Mouse (Mus musculus): ENCODE data around the gene Dnajb8. TPM values are rescaled to one million over a fixed set of nuclear protein-coding genes. Genes with fewer than 3 reads are reported as not detected.

Gene Dnajb8
- total RNA-seq (2015; ENCODE audit: low replicate concordance) (not detected in 2 replicates), total RNA-seq (2017; ENCODE audit: low replicate concordance) (not detected in 2 replicates)

GRCm38 (mm10) chr6:88221968-88222367 is at the start of gene Dnajb8:
Gene Dnajb8, plus strand, starts transcription at chr6:88222268.
- ATAC-seq (replicated peaks; ENCODE audit: low FRiP score, poor library complexity, severe bottlenecking), result no peak

GRCm38 (mm10) chr6:88174191-88174590 is 47.9 kb upstream of the Dnajb8 start:
- ATAC-seq (replicated peaks; ENCODE audit: low FRiP score, poor library complexity, severe bottlenecking), result no peak

- ATAC-seq (replicated peaks; ENCODE audit: low FRiP score, poor library complexity, severe bottlenecking), result no peak
Observed at GRCm38 (mm10) chr6:88174676-88175075, 47.4 kb upstream of the Dnajb8 start.

GRCm38 (mm10) chr6:88184671-88185070 is 37.4 kb upstream of the Dnajb8 start:
- ATAC-seq (replicated peaks; ENCODE audit: low FRiP score, poor library complexity, severe bottlenecking), result no peak

GRCm38 (mm10) chr6:88188148-88188547 is 33.9 kb upstream of the Dnajb8 start:
- ATAC-seq (replicated peaks; ENCODE audit: low FRiP score, poor library complexity, severe bottlenecking), result no peak

GRCm38 (mm10) chr6:88189312-88190042 is 32.6 kb upstream of the Dnajb8 start:
- peak; percentile 43; the same call in 1 of the 2 replicates for ATAC-seq (replicated peaks; ENCODE audit: low FRiP score, poor library complexity, severe bottlenecking)

GRCm38 (mm10) chr6:88190043-88190309 is 32.1 kb upstream of the Dnajb8 start:
- no peak for ATAC-seq (replicated peaks; ENCODE audit: low FRiP score, poor library complexity, severe bottlenecking)

GRCm38 (mm10) chr6:88190310-88191023 is 31.6 kb upstream of the Dnajb8 start:
- no peak for ATAC-seq (replicated peaks; ENCODE audit: low FRiP score, poor library complexity, severe bottlenecking)

GRCm38 (mm10) chr6:88191024-88191365 is 31.1 kb upstream of the Dnajb8 start:
- ATAC-seq (replicated peaks; ENCODE audit: low FRiP score, poor library complexity, severe bottlenecking), result no peak

GRCm38 (mm10) chr6:88191411-88192070 is 30.5 kb upstream of the Dnajb8 start:
- ATAC-seq (replicated peaks; ENCODE audit: low FRiP score, poor library complexity, severe bottlenecking), result no peak

GRCm38 (mm10) chr6:88192756-88193155 is 29.3 kb upstream of the Dnajb8 start:
- ATAC-seq (replicated peaks; ENCODE audit: low FRiP score, poor library complexity, severe bottlenecking), result no peak

GRCm38 (mm10) chr6:88193433-88194052 is 28.5 kb upstream of the Dnajb8 start, which contains the start of gene Gata2:
Gene Gata2, plus strand, starts transcription at chr6:88193891.
- no peak for ATAC-seq (replicated peaks; ENCODE audit: low FRiP score, poor library complexity, severe bottlenecking)

- no peak for ATAC-seq (replicated peaks; ENCODE audit: low FRiP score, poor library complexity, severe bottlenecking)
Observed at GRCm38 (mm10) chr6:88194053-88194977, 27.8 kb upstream of the Dnajb8 start.

- no peak for ATAC-seq (replicated peaks; ENCODE audit: low FRiP score, poor library complexity, severe bottlenecking)
Observed at GRCm38 (mm10) chr6:88194978-88195325, 27.1 kb upstream of the Dnajb8 start.

- ATAC-seq (replicated peaks; ENCODE audit: low FRiP score, poor library complexity, severe bottlenecking), result no peak
Observed at GRCm38 (mm10) chr6:88196054-88196732, 25.9 kb upstream of the Dnajb8 start.

- no peak for ATAC-seq (replicated peaks; ENCODE audit: low FRiP score, poor library complexity, severe bottlenecking)
Observed at GRCm38 (mm10) chr6:88196733-88197312, 25.2 kb upstream of the Dnajb8 start.

GRCm38 (mm10) chr6:88197313-88198069 is 24.6 kb upstream of the Dnajb8 start:
- no peak for ATAC-seq (replicated peaks; ENCODE audit: low FRiP score, poor library complexity, severe bottlenecking)
